Comparison of ENCODE assay signal across 12 mouse cellular contexts in genomic region chr5:134372926-134373658, GRCm38 (mm10). TPM values are rescaled to one million over a fixed set of nuclear protein-coding genes. Genes with fewer than 3 reads are reported as not detected.
DNase-seq lines count a peak whose midpoint lies in the region; ATAC-seq and TF ChIP-seq lines count a peak whose summit lies in the region.
"Had no signal": no experiment of that assay in that cellular context is flagged by ENCODE, and none has a peak within 500 bp of the region (broad histone marks: within the 10 kb centered on the region; RNA-seq: fewer than 3 reads in every experiment).

No protein-coding gene starts in this region.

- no peak for TF ChIP-seq POLR2A in heart, adult 2 months (IDR thresholded peaks at IDR 0.05; ENCODE audit: insufficient read depth, low read depth, low read length)

- H3K36me3 ChIP-seq in heart, adult 2 months (ENCODE audit: control insufficient read depth, insufficient read depth, low read length), result no peaks in the 10 kb centered on the region
- H3K36me3 ChIP-seq in heart, embryonic 12.5 days, result peaks cover 68% of the 10 kb centered on the region
- peaks cover 42% of the 10 kb centered on the region for H3K36me3 ChIP-seq in midbrain, postnatal 0 days (ENCODE audit: insufficient read depth, low read length)
- H3K36me3 ChIP-seq in midbrain, embryonic 14.5 days (ENCODE audit: control insufficient read depth, insufficient read depth, low read length), result peaks cover 60% of the 10 kb centered on the region

- H3K9me3 ChIP-seq in heart, embryonic 12.5 days (replicated peaks), result no peaks in the 10 kb centered on the region
- no peaks in the 10 kb centered on the region for H3K9me3 ChIP-seq in midbrain, postnatal 0 days (ENCODE audit: low read length)
- no peaks in the 10 kb centered on the region for H3K9me3 ChIP-seq in midbrain, embryonic 14.5 days (ENCODE audit: control insufficient read depth, low read length)
- H3K9me3 ChIP-seq: embryonic facial prominence, embryonic 10.5 days; forebrain, embryonic 13.5 days; hindbrain, embryonic 12.5 days; limb, embryonic 12.5 days had no signal

- H3K4me2 ChIP-seq in heart, embryonic 12.5 days, result no peak overlapping the region
- no peak overlapping the region for H3K4me2 ChIP-seq in midbrain, postnatal 0 days (ENCODE audit: low read depth, low read length, poor library complexity, severe bottlenecking)
- no peak overlapping the region for H3K4me2 ChIP-seq in midbrain, embryonic 14.5 days (ENCODE audit: low read length)
- H3K4me2 ChIP-seq: forebrain, embryonic 13.5 days; hindbrain, embryonic 12.5 days; limb, embryonic 12.5 days had no signal

- no peak overlapping the region for H3K4me3 ChIP-seq in heart, adult 2 months
- H3K4me3 ChIP-seq in heart, embryonic 12.5 days, result no peak overlapping the region
- H3K4me3 ChIP-seq in midbrain, postnatal 0 days (ENCODE audit: low read depth, low read length), result no peak overlapping the region
- no peak overlapping the region for H3K4me3 ChIP-seq in midbrain, embryonic 14.5 days (replicated peaks; ENCODE audit: low read depth, low read length)
- H3K4me3 ChIP-seq: embryonic facial prominence, embryonic 10.5 days; forebrain, embryonic 13.5 days; hindbrain, embryonic 12.5 days; limb, embryonic 12.5 days had no signal

- H3K27ac ChIP-seq in heart, adult 2 months, result no peak overlapping the region
- no peak overlapping the region for H3K27ac ChIP-seq in heart, embryonic 12.5 days (ENCODE audit: poor library complexity, severe bottlenecking)
- H3K27ac ChIP-seq in midbrain, postnatal 0 days (ENCODE audit: low read depth, low read length), result no peak overlapping the region
- no peak overlapping the region for H3K27ac ChIP-seq in midbrain, embryonic 14.5 days (replicated peaks; ENCODE audit: low read depth, low read length)
- H3K27ac ChIP-seq: embryonic facial prominence, embryonic 10.5 days; forebrain, embryonic 13.5 days; hindbrain, embryonic 12.5 days; limb, embryonic 12.5 days had no signal

- intact Hi-C loops in heart, adult 2 months (cut with DNase I), result no loop called here

- DNase-seq in heart, adult 2 months, result no peak
- DNase-seq in midbrain, postnatal 0 days (ENCODE audit: low spot score), result peak; percentile 17
- DNase-seq in midbrain, embryonic 14.5 days, result no peak
- DNase-seq in naive thymus-derived CD4-positive, alpha-beta T cell, adult 2 months (ENCODE audit: low read depth), result peak; percentile 59
- DNase-seq in right cerebral cortex, adult 2 months (ENCODE audit: low spot score in 2 of 2), result no peak
- no peak for DNase-seq in cerebellum, adult 9-10 months
- no peak for DNase-seq in right cerebral cortex, postnatal 25 days

- peaks cover 5% of the 10 kb centered on the region; the same call in 1 of the 2 replicates for H3K4me1 ChIP-seq in heart, adult 2 months (ENCODE audit: control insufficient read depth, insufficient read depth, low read length)
- H3K4me1 ChIP-seq in heart, embryonic 12.5 days (replicated peaks), result no peaks in the 10 kb centered on the region
- no peaks in the 10 kb centered on the region for H3K4me1 ChIP-seq in midbrain, postnatal 0 days (ENCODE audit: insufficient read depth, low read length)
- H3K4me1 ChIP-seq in midbrain, embryonic 14.5 days (ENCODE audit: control insufficient read depth, insufficient read depth, low read length), result no peaks in the 10 kb centered on the region
- H3K4me1 ChIP-seq: forebrain, embryonic 13.5 days; hindbrain, embryonic 12.5 days; limb, embryonic 12.5 days had no signal

- TF ChIP-seq EP300 in heart, adult 2 months (IDR thresholded peaks at IDR 0.05; ENCODE audit: insufficient read depth, low read depth, low read length), result no peak

- H3K27me3 ChIP-seq in heart, adult 2 months (ENCODE audit: control insufficient read depth, insufficient read depth, low read length), result no peaks in the 10 kb centered on the region
- H3K27me3 ChIP-seq in heart, embryonic 12.5 days (replicated peaks), result no peaks in the 10 kb centered on the region
- no peaks in the 10 kb centered on the region for H3K27me3 ChIP-seq in midbrain, postnatal 0 days (ENCODE audit: insufficient read depth, low read length)
- H3K27me3 ChIP-seq in midbrain, embryonic 14.5 days (ENCODE audit: control insufficient read depth, insufficient read depth, low read length), result no peaks in the 10 kb centered on the region
- H3K27me3 ChIP-seq: forebrain, embryonic 13.5 days; hindbrain, embryonic 12.5 days; limb, embryonic 12.5 days had no signal

- 92% methylated on average over 6 of the region's 6 CpGs for WGBS in heart, adult 2 months
- WGBS in heart, embryonic 12.5 days, result 94% methylated on average over 6 of the region's 6 CpGs
- WGBS in midbrain, postnatal 0 days, result 90% methylated on average over 6 of the region's 6 CpGs
- WGBS in midbrain, embryonic 14.5 days, result 92% methylated on average over 6 of the region's 6 CpGs

- peak; percentile 48 for TF ChIP-seq CTCF in heart, adult 2 months (IDR thresholded peaks at IDR 0.05)
- peak; percentile 64 for TF ChIP-seq CTCF in midbrain, postnatal 0 days (IDR thresholded peaks at IDR 0.05)

- no peak overlapping the region for H3K9ac ChIP-seq in heart, adult 2 months (ENCODE audit: low read depth, low read length)
- H3K9ac ChIP-seq in heart, embryonic 12.5 days, result no peak overlapping the region
- no peak overlapping the region for H3K9ac ChIP-seq in midbrain, postnatal 0 days (replicated peaks; ENCODE audit: low read length, poor library complexity, severe bottlenecking)
- no peak overlapping the region for H3K9ac ChIP-seq in midbrain, embryonic 14.5 days (replicated peaks; ENCODE audit: low read length)
- H3K9ac ChIP-seq: forebrain, embryonic 13.5 days; hindbrain, embryonic 12.5 days; limb, embryonic 12.5 days had no signal

- H3K79me2 ChIP-seq in heart, adult 2 months (replicated peaks; ENCODE audit: control insufficient read depth, insufficient read depth, low read length), result no peaks in the 10 kb centered on the region

- ATAC-seq in heart, embryonic 12.5 days (ENCODE audit: insufficient number of reproducible peaks, low FRiP score), result no peak
- no peak for ATAC-seq in midbrain, postnatal 0 days (ENCODE audit: low FRiP score)
- ATAC-seq in midbrain, embryonic 14.5 days (ENCODE audit: low FRiP score, low TSS enrichment), result no peak
- ATAC-seq: forebrain, embryonic 13.5 days had no signal

RNA-seq across cellular contexts. Expression of gene Gtf2i, which starts 58.5 kb away (rescaled TPM):
- total RNA-seq in heart, adult 2 months (2021), result 100 to 1,000 TPM; 187 to 210 TPM
- 67.8 and 87.4 TPM in 2 replicates for polyA plus RNA-seq in heart, adult 2 months (2012; rRNA removed)
- polyA plus RNA-seq in heart, embryonic 12.5 days (2016; fragmentation: Nextera tagmentation; extraction: Ambion mirVana), result 157 and 165 TPM in 2 replicates
- 96.4 and 104 TPM in 2 replicates for total RNA-seq in midbrain, postnatal 0 days (2014; rRNA removed)
- polyA plus RNA-seq in midbrain, postnatal 0 days (2015; fragmentation: Nextera tagmentation; extraction: Ambion mirVana), result 74.6 and 77.2 TPM in 2 replicates
- 121 and 150 TPM in 2 replicates for polyA plus RNA-seq in midbrain, embryonic 14.5 days (2014; fragmentation: Nextera tagmentation; extraction: Ambion mirVana)

Comparison
In these comparisons a context has a peak if more than half of its experiments do, and no peak if none do; other contexts are left out.
1. DNase-seq: peak in midbrain, postnatal 0 days (single experiment) and naive thymus-derived CD4-positive, alpha-beta T cell, adult 2 months (single experiment); none in heart, adult 2 months (0 of 2), midbrain, embryonic 14.5 days (single experiment), right cerebral cortex, adult 2 months (0 of 2), cerebellum, adult 9-10 months (single experiment) and right cerebral cortex, postnatal 25 days (single experiment).